Mouse (Mus musculus) gastrocnemius, adult 8-10 months (tissue): ENCODE data around the gene Erbb4. TPM values are rescaled to one million over a fixed set of nuclear protein-coding genes. Genes with fewer than 3 reads are reported as not detected.

Experiments
- DNase-seq, 2 experiments: peaks; one replicate each; pipeline ENCODE4 v3.0.0; 2022; ENCODE audit warnings: low spot score in 2 of 2
- total RNA-seq, 4 experiments: library from RNA; stranded (reverse); gene quantifications; 2 replicates each; pipeline ENCODE4 v1.2.4; 2022

Gene Erbb4
- total RNA-seq, 4 experiments from 2014 or later: 0.31 to 0.73 (median 0.46) TPM

- DNase-seq: no peak
Measured at GRCm38 (mm10) chr1:68570924-68571323, 536.9 kb downstream of the Erbb4 start.

GRCm38 (mm10) chr1:68542942-68543341 is 564.9 kb downstream of the Erbb4 start:
- DNase-seq: no peak

DNA sequence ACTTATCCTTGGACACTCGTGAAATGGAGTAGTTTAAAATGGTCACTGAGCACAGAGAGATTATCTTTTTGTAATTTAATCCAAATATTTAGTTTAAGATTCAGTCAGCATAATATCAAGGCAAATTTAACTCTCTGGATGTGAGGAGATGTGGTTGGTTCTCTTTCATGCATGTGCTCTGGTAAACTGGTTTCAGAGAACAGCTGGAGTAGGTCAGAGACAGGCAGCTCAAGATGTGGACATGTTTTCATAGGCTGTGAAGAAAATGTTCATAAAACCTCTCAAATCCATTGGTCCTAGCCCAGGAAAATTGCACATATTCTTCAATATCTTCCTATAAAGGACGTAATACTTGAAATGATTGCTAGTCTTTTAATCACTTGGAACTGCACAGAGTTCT is 590.0 kb downstream of the Erbb4 start:
- DNase-seq: no peak

DNA sequence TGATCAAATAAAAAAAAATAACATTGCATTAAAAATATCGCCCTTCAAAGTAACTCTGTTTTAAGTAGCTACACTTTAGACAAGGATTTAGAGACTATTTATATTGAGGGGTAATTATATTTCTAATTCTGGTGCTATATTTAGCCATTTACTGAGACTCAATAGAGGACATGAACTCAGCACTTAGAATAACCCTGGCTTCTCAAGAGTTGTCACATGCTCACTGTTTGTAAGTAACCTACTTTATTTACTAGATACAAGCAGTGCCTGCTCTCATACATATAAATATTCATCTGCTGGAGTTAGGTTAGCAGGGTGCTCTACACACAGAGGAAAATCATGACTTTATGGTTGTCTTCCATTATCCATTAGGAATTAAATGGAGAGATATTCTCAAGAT is 604.0 kb downstream of the Erbb4 start:
- no peak for DNase-seq

GRCm38 (mm10) chr1:68501561-68501960 is 606.3 kb downstream of the Erbb4 start:
- no peak for DNase-seq

DNA sequence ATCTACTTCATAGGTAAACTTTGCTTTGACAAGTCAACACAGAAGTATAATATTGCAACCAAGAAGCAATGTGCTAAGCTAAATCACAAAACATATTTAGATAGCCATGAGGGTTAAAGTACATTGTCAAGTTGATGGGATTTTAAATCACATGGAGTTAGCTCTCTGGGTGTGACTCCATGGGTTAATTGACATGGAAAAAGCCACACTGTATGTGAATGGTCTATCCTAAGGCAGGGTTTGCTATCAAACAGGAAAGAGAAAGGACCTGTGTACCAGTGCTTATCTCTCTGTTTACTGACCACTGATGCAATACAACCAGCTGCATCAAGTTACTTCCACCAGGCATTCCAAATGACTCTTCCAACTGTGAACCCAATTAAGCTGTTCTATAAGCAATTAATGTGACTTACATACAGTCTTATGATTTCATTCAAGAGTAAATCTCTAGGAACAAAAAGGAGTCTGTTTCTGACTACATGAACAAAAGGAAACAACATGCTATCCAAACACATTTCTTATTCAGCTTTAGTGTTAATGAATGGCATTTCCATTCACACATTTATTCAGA is 641.4 kb downstream of the Erbb4 start:
- no peak for DNase-seq

GRCm38 (mm10) chr1:68451274-68451673 is 656.6 kb downstream of the Erbb4 start:
- no peak for DNase-seq

DNA sequence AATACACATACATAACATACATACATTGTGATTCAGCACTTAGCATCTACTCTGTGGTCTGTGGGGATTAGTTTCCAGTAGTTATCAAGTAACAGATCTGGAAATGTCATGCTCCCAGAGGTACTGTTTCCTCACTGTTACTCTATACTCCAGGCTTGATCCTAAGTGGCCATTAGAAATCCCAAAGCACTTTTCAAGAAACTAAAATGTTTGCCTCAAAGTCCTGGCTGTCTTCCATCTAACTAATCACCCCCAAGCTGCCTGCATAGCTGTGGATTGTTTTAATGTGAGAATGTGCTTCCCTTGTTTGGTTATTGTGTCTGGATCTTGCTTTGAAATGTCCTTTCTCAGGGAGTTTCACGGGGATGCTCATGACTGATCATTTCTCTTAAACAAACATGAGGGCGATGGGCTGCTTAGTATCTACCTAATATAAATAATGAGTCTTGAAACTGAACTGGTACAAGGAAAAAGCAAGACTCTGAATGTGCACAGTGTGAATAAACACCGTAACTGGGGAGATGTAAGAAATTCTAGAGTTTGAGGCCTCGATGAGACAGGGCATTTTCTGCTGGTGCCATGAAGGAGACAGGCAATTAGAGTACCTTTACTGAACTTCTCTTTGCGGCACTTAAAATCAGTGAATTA is 683.4 kb downstream of the Erbb4 start:
- DNase-seq: no peak

GRCm38 (mm10) chr1:68401204-68401603 is 706.7 kb downstream of the Erbb4 start:
- DNase-seq: no peak

- no peak for DNase-seq
Measured at GRCm38 (mm10) chr1:68371531-68371930, 736.3 kb downstream of the Erbb4 start.

- DNase-seq: no peak
Measured at GRCm38 (mm10) chr1:68333714-68334113, 774.1 kb downstream of the Erbb4 start.

- DNase-seq: no peak
Measured at GRCm38 (mm10) chr1:68305813-68306212, 802.0 kb downstream of the Erbb4 start.

- DNase-seq: no peak
Measured at GRCm38 (mm10) chr1:68284443-68284842, 823.4 kb downstream of the Erbb4 start.

GRCm38 (mm10) chr1:68275819-68276218 is 832.0 kb downstream of the Erbb4 start:
- DNase-seq: no peak

DNA sequence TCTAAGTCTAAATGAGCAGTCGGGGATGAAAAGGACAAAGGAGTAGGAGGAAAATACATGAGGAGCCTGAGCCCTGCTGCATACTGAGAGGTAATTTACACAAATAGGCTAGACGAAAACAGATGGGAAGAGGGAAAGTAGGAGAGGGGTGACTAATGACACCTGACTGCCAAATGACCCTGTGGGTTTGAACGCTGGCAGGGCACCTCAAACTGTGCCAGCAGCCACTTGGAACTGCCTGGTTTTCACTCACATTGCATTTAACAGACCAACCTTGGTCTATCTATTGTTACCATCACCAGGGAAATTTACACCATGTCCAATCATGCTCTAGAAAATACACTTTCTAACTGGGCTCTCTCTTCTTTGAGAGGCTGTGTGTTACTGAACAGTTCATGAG is 929.3 kb downstream of the Erbb4 start:
- DNase-seq: no peak

DNA sequence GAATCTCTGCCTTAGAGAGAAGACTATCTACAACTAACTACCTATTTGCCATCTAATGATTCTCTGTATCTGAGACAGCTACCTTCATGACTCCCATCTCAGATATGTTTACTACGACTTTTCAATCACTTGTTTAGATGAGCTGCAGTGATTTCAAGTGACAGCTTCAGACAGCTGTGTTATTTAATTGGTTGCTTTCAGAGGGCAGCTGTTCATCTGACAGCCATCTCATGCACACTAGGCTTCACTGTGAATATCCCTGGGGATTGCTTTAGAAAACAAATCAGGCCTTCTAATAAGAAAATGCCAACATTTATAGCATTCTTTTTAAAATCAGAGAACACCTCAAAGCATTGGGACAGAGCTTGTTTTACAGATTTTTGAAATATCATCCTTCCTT is 952.6 kb downstream of the Erbb4 start:
- DNase-seq: no peak

GRCm38 (mm10) chr1:68150572-68150971 is 957.3 kb downstream of the Erbb4 start:
- no peak for DNase-seq

- DNase-seq: no peak
Measured at GRCm38 (mm10) chr1:68142562-68143350, 965.1 kb downstream of the Erbb4 start.

DNA sequence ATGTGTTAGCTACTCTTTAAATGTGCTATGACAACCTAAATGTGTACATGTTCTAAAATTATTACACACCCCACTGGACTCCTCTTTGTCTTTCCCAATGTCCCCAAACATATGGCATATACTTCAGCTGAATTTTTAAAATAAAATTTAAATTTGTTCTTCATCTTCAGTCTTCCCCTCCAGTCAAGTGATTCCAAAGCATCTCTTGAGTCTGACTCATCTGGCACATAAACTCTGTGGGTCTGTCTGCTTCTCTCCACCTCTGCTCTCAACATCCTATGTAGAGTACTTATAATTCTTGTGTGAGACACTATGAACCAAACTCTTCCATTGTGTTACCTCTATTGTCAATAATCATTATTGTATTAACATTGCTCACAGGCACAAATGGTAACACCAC is 972.9 kb downstream of the Erbb4 start:
- no peak for DNase-seq

DNA sequence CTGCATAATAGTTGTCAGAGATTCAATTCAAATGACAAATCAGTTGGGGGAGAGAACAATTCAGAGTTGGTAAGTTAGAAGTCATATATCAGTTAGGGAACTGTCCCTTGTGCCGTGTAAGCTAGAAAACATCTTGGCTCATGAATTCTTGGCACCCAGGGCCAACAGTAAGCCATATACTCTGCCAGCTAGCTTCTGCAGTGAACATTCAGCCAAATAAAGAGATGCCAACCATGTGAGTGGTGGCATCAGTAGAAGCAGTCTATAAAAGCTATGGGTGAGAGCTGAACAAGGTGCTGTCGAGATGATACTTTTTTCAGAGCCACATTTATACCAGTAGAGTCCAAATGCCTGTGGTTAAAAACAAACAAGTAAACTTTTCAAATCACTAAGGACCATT is 973.4 kb downstream of the Erbb4 start:
- DNase-seq: no peak

DNA sequence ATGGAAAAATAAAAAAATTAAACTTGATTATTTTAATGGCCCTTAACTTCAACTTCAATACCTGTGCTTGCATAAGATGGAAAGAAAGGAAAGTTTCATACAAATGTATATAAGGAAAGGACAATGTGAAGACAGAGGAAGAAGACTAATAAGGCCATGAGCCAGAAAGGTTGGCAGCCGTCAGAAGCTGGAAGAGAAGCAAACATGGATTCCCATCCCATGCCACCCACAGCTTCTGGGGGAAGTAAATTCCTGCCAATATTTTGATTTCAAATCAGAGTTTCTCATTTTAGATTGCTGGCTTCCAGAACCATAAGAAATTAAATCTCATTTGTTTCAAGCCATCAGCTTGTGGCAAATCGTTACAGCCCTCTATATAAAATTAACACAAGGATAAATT is 984.3 kb downstream of the Erbb4 start:
- DNase-seq: no peak

DNA sequence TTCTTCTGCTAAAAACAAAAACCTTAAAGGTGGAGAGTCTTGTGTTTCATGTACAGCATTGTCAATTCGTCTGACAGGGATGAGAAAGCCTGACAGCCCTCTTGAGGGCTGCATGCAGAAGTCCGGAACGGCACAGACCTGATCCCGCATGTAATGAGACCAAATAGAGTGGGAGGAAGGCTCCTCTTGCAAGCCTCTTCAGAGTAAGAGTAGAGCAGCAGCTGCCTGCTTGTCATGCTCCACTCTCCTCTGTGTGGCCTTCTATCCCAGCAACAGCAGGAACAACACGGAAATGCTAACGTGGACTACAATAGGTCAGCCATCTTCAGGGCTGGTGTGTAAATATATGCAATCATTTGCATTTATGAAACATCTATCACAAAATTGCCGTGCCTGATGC is 987.5 kb downstream of the Erbb4 start:
- no peak for DNase-seq

- no peak for DNase-seq
Measured at GRCm38 (mm10) chr1:68115721-68116120, 992.1 kb downstream of the Erbb4 start.
